Mouse (Mus musculus): ENCODE results near the gene Ssxb6. TPM values are rescaled to one million over a fixed set of nuclear protein-coding genes. Genes with fewer than 3 reads are reported as not detected.
"Not testable (repeated sequence)": the region's sequence is repeated elsewhere in the genome, so short reads cannot be mapped to it uniquely, and the experiment has no call there.

Ssxb6 gene
- not detected in 2 replicates for total RNA-seq (2014; rRNA removed)
- not detected in 2 replicates for polyA plus RNA-seq (2015; fragmentation: Nextera tagmentation; extraction: Ambion mirVana)

DNA sequence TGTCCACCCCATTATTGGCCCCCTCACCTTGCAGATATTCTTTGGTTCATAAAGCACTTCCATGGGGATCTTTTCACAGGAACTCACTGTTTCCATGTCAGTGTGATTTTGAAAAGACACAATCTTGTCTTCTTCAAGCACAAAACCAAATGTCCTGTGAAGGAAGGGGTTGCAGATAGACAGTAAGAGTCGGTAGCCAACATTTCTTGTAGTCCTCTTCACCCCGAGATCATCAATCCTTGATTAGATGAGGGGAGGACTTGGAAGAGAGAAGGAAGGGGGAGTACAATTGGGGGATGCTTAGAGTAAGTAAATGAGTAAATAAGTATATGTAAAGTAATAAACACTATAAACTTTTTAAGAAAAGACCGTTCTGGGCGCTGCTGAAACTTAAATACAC, at the start of gene Ssxb6:
Gene Ssxb6, minus strand, starts transcription at position 101 of the 400 bp plus-strand sequence.
- not testable (repeated sequence) for H3K4me3 ChIP-seq (ENCODE audit: low read length); H3K9me3 ChIP-seq (ENCODE audit: low read length); H3K4me2 ChIP-seq (ENCODE audit: low read depth, low read length); H3K9ac ChIP-seq (replicated peaks; ENCODE audit: low read length); DNase-seq (ENCODE audit: low spot score); H3K27me3 ChIP-seq (ENCODE audit: insufficient read depth, low read length); H3K4me1 ChIP-seq (ENCODE audit: insufficient read depth, low read length); H3K36me3 ChIP-seq (ENCODE audit: insufficient read depth, low read length); ATAC-seq; H3K27ac ChIP-seq
- 69% methylated on average over 4 of the region's 4 CpGs for WGBS

DNA sequence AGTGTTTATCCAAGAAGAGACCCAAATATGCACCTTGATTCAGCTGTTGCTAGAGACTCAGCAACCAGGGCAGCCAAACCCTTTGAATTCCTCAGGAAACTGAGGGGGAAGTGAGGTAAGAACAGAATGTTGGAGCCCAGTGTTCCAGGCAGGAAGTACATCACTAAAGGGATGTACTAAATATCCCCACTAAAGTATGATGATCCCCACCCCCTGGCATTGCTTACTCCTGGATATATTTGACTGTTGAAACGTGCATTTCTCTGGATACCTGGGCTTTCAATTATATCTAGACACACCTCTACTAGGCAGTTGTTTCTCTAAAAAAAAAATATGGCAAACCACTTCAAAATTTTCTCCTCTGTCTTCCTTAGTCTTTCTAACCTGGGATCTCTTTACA, 43.7 kb upstream of the Ssxb6 start, which contains the start of gene Ssxb3:
Gene Ssxb3, minus strand, starts transcription at position 101 of the 400 bp plus-strand sequence.
- ATAC-seq; H3K9me3 ChIP-seq (ENCODE audit: low read length); H3K27ac ChIP-seq: not testable (repeated sequence)

DNA sequence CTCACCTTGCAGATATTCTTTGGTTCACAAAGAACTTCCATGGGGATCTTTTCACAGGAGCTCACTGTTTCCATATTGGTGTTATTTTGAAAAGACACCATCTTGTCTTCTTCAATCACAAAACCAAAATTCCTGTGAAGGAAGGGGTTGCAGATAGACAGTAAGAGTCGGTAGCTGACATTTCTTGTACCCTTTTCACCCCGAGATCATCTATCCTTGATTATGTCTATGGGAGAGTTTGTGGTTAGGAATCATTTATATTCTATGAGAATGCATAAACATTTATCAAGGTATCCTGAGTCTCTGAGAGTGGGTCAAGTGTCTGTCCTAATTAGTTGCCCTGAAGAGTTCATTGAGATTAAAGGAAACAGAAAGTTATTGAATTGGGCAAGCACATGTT, 23.2 kb downstream of the Ssxb6 start, which contains the start of gene Gm14459:
Gene Gm14459, minus strand, starts transcription at position 101 of the 400 bp plus-strand sequence.
- DNase-seq (ENCODE audit: low spot score) (no peak), ATAC-seq (no peak)
- Histone ChIP-seq H3K9me3 (ENCODE audit: low read length) (no peaks in the 10 kb centered on the region), H3K4me3 (ENCODE audit: low read length) (no peak within 1 kb of the TSS), H3K27ac (no peak within 1 kb of the TSS), H3K27me3 (ENCODE audit: insufficient read depth, low read length) (no peaks in the 10 kb centered on the region), H3K36me3 (ENCODE audit: insufficient read depth, low read length) (no peaks in the 10 kb centered on the region), H3K4me1 (ENCODE audit: insufficient read depth, low read length) (no peaks in the 10 kb centered on the region), H3K9ac (replicated peaks; ENCODE audit: low read length) (no peak within 1 kb of the TSS), H3K4me2 (ENCODE audit: low read depth, low read length) (no peak within 1 kb of the TSS)
- no peak for TF ChIP-seq CTCF (IDR thresholded peaks at IDR 0.05; ENCODE audit: low read depth)
- WGBS = 77% methylated on average over 2 of the region's 2 CpGs

More for the DNA sequence above, 43.7 kb upstream of the Ssxb6 start, which contains the start of gene Ssxb3:
- H3K27me3 ChIP-seq (ENCODE audit: insufficient read depth, low read length); DNase-seq (ENCODE audit: low spot score); H3K4me1 ChIP-seq (ENCODE audit: insufficient read depth, low read length); H3K4me3 ChIP-seq (ENCODE audit: low read length); H3K9ac ChIP-seq (replicated peaks; ENCODE audit: low read length); H3K36me3 ChIP-seq (ENCODE audit: insufficient read depth, low read length); H3K4me2 ChIP-seq (ENCODE audit: low read depth, low read length): not testable (repeated sequence)
- WGBS = 32% methylated on average over 1 of the region's 1 CpGs

Other genes with a start within 250 kb of the Ssxb6 start
- gene Ssxb10, start 220.8 kb downstream of the Ssxb6 start, total RNA-seq (2014; rRNA removed) = not detected in 2 replicates
- gene Ssxb10, start 220.8 kb downstream of the Ssxb6 start, polyA plus RNA-seq (2015; fragmentation: Nextera tagmentation; extraction: Ambion mirVana) = not detected in 2 replicates
- not detected in 2 replicates for gene Ssxb9, start 181.3 kb downstream of the Ssxb6 start, total RNA-seq (2014; rRNA removed)
- not detected in 2 replicates for gene Ssxb9, start 181.3 kb downstream of the Ssxb6 start, polyA plus RNA-seq (2015; fragmentation: Nextera tagmentation; extraction: Ambion mirVana)
- gene Ssxb1, start 134.9 kb downstream of the Ssxb6 start, total RNA-seq (2014; rRNA removed) = not detected in 2 replicates
- not detected in 2 replicates for gene Ssxb1, start 134.9 kb downstream of the Ssxb6 start, polyA plus RNA-seq (2015; fragmentation: Nextera tagmentation; extraction: Ambion mirVana)
- gene Ssxb2, start 86.5 kb downstream of the Ssxb6 start, total RNA-seq (2014; rRNA removed) = not detected in 2 replicates
- not detected in 2 replicates for gene Ssxb2, start 86.5 kb downstream of the Ssxb6 start, polyA plus RNA-seq (2015; fragmentation: Nextera tagmentation; extraction: Ambion mirVana)
- gene Gm14459, start 23.3 kb downstream of the Ssxb6 start, total RNA-seq (2014; rRNA removed) = not detected in 2 replicates
- not detected in 2 replicates for gene Gm14459, start 23.3 kb downstream of the Ssxb6 start, polyA plus RNA-seq (2015; fragmentation: Nextera tagmentation; extraction: Ambion mirVana)
- not detected in 2 replicates for gene Ssxb3, start 43.6 kb upstream of the Ssxb6 start, total RNA-seq (2014; rRNA removed)
- gene Ssxb3, start 43.6 kb upstream of the Ssxb6 start, polyA plus RNA-seq (2015; fragmentation: Nextera tagmentation; extraction: Ambion mirVana) = not detected in 2 replicates
- gene Ssxb8, start 142.6 kb upstream of the Ssxb6 start, total RNA-seq (2014; rRNA removed) = not detected in 2 replicates
- gene Ssxb8, start 142.6 kb upstream of the Ssxb6 start, polyA plus RNA-seq (2015; fragmentation: Nextera tagmentation; extraction: Ambion mirVana) = not detected in 2 replicates
- not detected in 2 replicates for gene Ssx9, start 200.2 kb upstream of the Ssxb6 start, total RNA-seq (2014; rRNA removed)
- not detected in 2 replicates for gene Ssx9, start 200.2 kb upstream of the Ssxb6 start, polyA plus RNA-seq (2015; fragmentation: Nextera tagmentation; extraction: Ambion mirVana)

Measured in hindbrain, postnatal 0 days (tissue).